Mouse (Mus musculus) embryonic facial prominence, embryonic 14.5 days (tissue): Measurements from ENCODE around the gene Pcp2. TPM values are rescaled to one million over a fixed set of nuclear protein-coding genes. Genes with fewer than 3 reads are reported as not detected.

Source experiments
- polyA plus RNA-seq: library from polyadenylated mRNA; unstranded; fragments of >200 nt; fragmentation: Nextera tagmentation; extraction: Ambion mirVana; gene quantifications from 2 replicates; pipeline ENCODE4 v1.2.1, GENCODE M21; 2014

Gene Pcp2
- polyA plus RNA-seq, 1 experiment from 2014 or later = 0.17 TPM

Other genes with a start within 250 kb of the Pcp2 start
- gene Arhgef18, start 232.5 kb downstream of the Pcp2 start, polyA plus RNA-seq = 8.7 and 9.3 TPM in 2 replicates
- gene Pex11g, start 157.9 kb downstream of the Pcp2 start, polyA plus RNA-seq = 3.4 and 4.5 TPM in 2 replicates
- 0.18 TPM in 1 of 2 replicates, not detected in the other for gene Tex45, start 154.7 kb downstream of the Pcp2 start, polyA plus RNA-seq
- gene Zfp358, start 132.4 kb downstream of the Pcp2 start, polyA plus RNA-seq = 22.6 and 25.1 TPM in 2 replicates
- gene Mcoln1, start 125.1 kb downstream of the Pcp2 start, polyA plus RNA-seq = 36.5 and 40.1 TPM in 2 replicates
- 18.2 and 22.0 TPM in 2 replicates for gene Pnpla6, start 110.2 kb downstream of the Pcp2 start, polyA plus RNA-seq
- 0.47 and 0.60 TPM in 2 replicates for gene C330021F23Rik, start 57.6 kb downstream of the Pcp2 start, polyA plus RNA-seq
- gene Camsap3, start 38.3 kb downstream of the Pcp2 start, polyA plus RNA-seq = 7.5 and 11.9 TPM in 2 replicates
- gene Xab2, start 4.2 kb downstream of the Pcp2 start, polyA plus RNA-seq = 41.3 and 47.0 TPM in 2 replicates
- 84.2 and 97.1 TPM in 2 replicates for gene Pet100, start 4.0 kb downstream of the Pcp2 start, polyA plus RNA-seq
- gene Stxbp2, start 5.4 kb upstream of the Pcp2 start, polyA plus RNA-seq = 23.7 and 30.4 TPM in 2 replicates
- 1.3 TPM in 1 of 2 replicates, not detected in the other for gene Retn, start 30.2 kb upstream of the Pcp2 start, polyA plus RNA-seq
- gene Mcemp1, start 40.2 kb upstream of the Pcp2 start, polyA plus RNA-seq = 0.45 and 0.78 TPM in 2 replicates
- gene Fcor, start 46.8 kb upstream of the Pcp2 start, polyA plus RNA-seq = 12.6 and 14.8 TPM in 2 replicates
- gene Trappc5, start 50.8 kb upstream of the Pcp2 start, polyA plus RNA-seq = 29.0 and 29.5 TPM in 2 replicates
- gene Fcer2a, start 68.6 kb upstream of the Pcp2 start, polyA plus RNA-seq = 0.07 and 0.14 TPM in 2 replicates
- gene Clec4g, start 95.1 kb upstream of the Pcp2 start, polyA plus RNA-seq = not detected in 2 replicates
- 0.50 and 1.1 TPM in 2 replicates for gene Cd209a, start 123.4 kb upstream of the Pcp2 start, polyA plus RNA-seq
- not detected in 2 replicates for gene Cd209e, start 228.8 kb upstream of the Pcp2 start, polyA plus RNA-seq